Mouse (Mus musculus): ENCODE measurements around the gene Fgfr2.

- no peak for TF ChIP-seq CTCF (IDR thresholded peaks at IDR 0.05; ENCODE audit: insufficient read depth, low read length)
- TF ChIP-seq POLR2A (IDR thresholded peaks at IDR 0.05; ENCODE audit: borderline replicate concordance, extremely low read depth, low read depth, low read length) = no peak
These were observed 400.5 kb downstream of the Fgfr2 start for GRCm38 (mm10) chr7:132722401-132723370.
